Mouse (Mus musculus) forelimb bud, embryonic 11.5 days (tissue): ENCODE data around the gene BC048679.
A peak's percentile ranks its signal among the peaks of the same experiment; 100 is the strongest.
"Not testable (repeated sequence)": the region's sequence is repeated elsewhere in the genome, so short reads cannot be mapped to it uniquely, and the experiment has no call there.

Experiments
- DNase-seq: peaks from one replicate; pipeline ENCODE4 v3.0.0-alpha.2; 2012; ENCODE audit warnings: low read depth, low spot score

The BC048679 gene

GRCm38 (mm10) chr7:81498181-81498580 lies at the start of gene BC048679:
BC048679 (minus strand) TSS chr7:81498281.
- no peak for DNase-seq

DNA sequence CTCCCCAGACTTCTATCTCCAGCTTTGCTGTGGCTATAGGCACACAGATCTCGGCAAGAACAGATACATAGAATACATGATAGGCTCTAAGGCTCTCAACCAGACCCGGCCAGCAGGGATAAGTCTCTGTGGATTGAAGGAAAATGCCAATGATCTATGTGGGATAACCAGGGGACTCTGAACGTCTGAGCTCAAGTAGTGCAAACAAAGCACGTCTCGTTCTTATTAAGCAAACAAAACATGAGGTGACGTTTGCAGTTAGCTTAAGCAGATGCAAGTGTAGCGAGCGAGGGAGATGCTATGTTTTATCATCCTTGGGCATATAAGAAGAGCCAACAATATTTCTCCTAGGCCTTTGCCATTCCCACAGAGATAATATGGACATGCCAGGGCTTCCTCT lies 44.9 kb upstream of the BC048679 start:
- no peak for DNase-seq

DNA sequence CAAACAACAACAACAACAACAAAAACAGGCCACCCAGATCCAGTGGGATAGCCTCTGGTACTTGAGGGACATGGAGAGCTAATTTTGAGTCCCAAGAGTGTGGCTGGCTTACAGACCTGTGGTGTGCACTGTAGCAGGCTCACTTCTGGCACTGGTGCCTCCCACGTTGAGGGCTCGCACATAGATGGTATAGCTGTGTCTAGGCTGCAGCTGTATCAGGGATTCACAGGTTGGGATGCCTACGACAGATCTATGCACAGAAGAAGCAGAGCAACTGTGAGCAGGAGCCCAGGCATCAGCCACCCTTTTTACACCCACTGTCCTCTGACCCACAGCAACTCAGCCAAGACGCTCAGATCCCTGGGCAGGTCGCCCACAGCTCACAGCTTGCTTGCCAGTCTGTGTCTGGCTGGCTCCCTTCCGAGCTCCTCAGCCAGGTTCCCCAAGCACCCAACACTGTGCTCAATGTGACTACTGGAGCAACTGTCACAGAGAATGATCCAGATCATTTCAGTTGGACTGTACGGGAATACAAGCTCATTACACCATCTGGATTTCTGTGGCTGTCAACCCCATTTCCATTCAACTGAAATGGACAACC lies 43.9 kb upstream of the BC048679 start:
- no peak for DNase-seq

DNA sequence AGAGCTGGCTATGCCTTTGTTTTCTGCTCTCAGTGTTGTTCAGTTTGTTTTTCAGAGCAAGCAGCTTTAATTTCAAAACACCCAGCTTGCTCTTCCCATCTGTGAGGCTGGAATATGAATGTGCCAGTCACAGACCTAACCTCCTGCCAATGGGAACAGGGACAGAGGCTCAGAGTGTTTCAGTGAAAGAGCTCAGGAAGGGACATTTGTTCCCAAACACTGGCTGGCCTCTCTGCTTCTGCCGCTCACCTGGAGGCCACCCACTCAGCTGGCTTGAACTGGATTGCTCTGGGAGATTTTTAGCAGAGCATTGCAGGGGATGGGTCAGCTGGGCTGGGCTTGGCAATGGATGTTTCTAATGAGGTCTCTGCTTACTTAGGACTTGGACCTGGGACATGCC lies 42.9 kb upstream of the BC048679 start:
- no peak for DNase-seq

DNA sequence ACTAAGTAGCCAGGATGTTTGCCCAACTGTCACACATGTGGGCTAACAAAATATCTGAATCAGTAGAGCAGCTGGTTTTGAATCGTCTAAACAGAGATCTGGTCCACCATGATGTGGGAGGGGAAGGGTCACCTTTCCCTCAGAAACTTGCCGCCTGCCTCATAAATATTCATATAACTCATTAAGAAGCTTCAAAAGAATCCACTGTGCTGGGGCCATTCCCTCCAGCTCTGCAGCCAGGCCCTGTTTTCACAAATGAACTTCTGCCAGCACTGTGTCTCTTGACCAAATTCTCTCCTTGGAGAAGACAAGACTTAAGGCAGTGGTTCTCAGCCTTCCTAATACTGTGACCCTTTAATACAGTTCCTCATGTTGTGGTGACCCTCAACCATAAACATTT lies 41.5 kb upstream of the BC048679 start:
- DNase-seq = no peak

GRCm38 (mm10) chr7:81538070-81538675 lies 40.1 kb upstream of the BC048679 start:
- DNase-seq = no peak

GRCm38 (mm10) chr7:81536478-81536877 lies 38.4 kb upstream of the BC048679 start:
- DNase-seq = no peak

DNA sequence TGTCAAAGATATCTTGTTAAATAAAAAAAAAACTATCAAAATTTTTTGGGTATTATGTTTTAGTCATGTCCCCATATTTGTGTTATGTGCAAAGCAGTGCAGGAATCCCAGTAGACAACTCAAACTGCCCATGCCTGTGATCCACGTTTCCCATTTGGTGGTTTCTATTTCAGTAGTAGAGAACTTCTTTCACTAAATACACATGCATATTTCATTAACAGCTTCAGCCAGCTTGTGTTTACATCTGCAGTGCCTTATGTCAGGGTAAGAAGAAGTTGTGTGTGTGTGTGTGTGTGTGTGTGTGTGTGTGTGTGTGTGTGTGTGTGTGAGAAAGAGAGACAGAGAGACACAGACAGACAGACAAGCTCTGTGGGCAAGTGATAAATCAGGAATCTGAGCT lies 33.4 kb upstream of the BC048679 start:
- no peak for DNase-seq

- no peak for DNase-seq
These were observed 30.8 kb upstream of the BC048679 start for GRCm38 (mm10) chr7:81528918-81529317.

GRCm38 (mm10) chr7:81523663-81524017 lies 25.6 kb upstream of the BC048679 start:
- peak; percentile 7 for DNase-seq

- peak; percentile 94 for DNase-seq
These were observed 25.1 kb upstream of the BC048679 start for GRCm38 (mm10) chr7:81523008-81523662.

- DNase-seq = no peak
These were observed 18.3 kb upstream of the BC048679 start for GRCm38 (mm10) chr7:81516154-81517030.

DNA sequence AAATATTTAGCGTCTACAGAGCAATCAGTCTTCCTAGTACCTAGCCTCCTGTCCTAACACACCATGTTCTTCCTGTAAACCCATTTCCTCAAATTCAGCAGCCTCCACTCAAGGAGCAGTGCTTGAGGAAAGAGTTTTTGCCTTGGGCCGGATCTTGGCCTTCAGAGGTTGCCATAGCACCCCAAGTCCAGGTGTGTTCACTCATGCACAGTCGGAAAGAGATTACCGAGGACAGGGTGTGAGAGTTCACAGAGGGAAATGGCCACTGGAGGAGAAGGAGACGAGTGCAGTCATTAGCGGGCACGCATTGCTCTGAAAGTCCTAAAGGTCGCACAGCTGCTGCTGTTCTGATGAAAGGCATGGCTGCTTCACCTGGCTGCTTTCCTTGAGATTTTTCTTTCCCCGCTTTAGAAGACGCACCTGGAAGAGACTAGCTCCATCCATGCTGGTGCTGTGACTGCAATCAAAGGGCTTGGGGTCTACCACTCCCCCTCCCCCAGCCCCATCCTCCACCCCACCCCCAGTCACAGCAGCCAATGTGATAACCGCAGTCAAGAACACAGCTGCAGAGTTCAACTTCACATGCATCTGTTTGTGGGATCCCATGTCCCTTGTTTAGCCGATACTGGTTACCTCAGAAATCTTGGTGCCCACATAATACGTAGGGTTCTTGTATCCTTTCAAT lies 17.0 kb upstream of the BC048679 start:
- DNase-seq = peak; percentile 6

GRCm38 (mm10) chr7:81501050-81501449 lies 3.0 kb upstream of the BC048679 start:
- DNase-seq = no peak

GRCm38 (mm10) chr7:81497171-81497570 lies 910 bp downstream of the BC048679 start:
- DNase-seq = no peak

DNA sequence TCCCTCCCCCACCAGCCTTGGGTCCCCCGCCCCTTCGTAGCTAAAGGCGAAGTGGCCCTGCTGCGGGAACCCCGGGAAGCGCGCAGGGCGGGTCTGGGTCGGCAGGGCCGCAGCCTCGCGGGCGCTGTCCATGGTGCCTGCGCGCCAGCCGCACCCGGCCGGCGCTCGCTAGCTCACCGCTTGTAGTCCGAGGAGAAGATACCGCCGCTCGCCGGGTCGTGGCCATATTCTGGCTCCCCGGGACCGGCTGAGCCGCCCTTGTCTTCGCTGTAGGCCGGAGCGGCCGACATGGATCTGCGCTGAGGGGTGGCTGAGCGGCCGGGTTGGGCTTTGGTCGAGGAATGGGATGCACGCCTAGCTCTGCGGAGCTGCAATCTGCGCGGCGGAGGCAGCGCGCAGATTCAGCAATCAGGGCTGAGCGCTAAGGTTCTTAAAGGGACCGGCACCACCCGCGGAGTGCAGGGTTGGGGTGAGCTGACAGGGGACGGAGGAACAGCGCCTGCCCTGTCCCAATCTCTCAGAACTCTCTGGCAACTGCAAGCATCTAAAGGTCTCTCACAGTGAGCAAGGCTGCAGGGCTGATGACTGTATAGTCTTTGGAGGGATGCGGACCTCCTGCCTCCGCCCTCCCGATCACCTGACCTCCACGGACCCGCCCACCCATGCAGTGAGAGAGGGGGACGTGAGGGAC lies 4.6 kb downstream of the BC048679 start, which contains the start of gene Ap3b2:
Gene Ap3b2, minus strand, starts transcription at position 595 of the 691 bp plus-strand sequence.
- DNase-seq = peak; percentile 75

GRCm38 (mm10) chr7:81492628-81493027 lies 5.5 kb downstream of the BC048679 start:
- no peak for DNase-seq

DNA sequence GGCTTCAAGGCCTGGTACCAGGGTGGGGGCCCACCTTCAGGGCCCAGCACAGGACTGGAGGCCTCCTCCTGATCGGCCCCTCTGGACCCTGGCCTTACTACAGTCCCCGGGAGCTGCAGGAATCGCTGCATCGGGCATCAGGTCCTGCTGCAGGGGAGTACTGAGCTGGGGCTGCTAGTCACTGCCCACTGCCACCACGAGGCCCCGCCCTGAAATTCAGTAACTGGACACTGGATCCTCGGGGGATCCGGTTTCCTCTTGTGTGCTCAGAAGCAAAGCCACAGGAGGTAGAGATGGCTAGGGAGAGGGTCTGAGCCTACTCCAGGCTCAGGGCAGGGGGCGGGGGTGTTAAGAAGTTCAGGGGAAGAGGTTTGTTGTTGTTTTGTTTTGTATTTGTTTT lies 8.4 kb downstream of the BC048679 start:
- no peak for DNase-seq

DNA sequence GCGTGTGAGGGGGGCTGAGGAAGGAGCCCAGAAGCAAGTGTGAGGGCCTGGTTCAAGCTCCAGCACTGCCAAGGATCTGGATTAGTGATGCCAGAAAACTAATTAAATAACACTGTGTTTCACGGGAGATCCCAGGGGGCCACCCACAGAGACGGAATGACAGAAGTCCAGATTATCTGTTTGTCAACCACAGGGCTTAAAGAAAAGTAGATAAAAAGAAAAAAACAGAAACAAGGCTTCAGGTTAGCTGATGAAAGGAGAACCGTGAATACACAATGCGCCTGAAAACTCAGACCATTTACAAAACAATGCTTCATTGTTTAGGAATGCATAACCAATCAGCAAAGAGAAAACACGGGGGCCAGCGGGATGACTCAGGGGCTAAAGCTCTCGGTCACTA lies 17.3 kb downstream of the BC048679 start:
- no peak for DNase-seq

- peak; percentile 44 for DNase-seq
These were observed 18.5 kb downstream of the BC048679 start for GRCm38 (mm10) chr7:81479531-81480090.

GRCm38 (mm10) chr7:81478261-81478660 lies 19.8 kb downstream of the BC048679 start:
- not testable (repeated sequence) for DNase-seq
